Mouse (Mus musculus): ENCODE measurements around the gene Apoh. TPM values are rescaled to one million over a fixed set of nuclear protein-coding genes. Genes with fewer than 3 reads are reported as not detected.

Gene Apoh
- polyA plus RNA-seq, 1 experiment from 2014 or later, result not detected

- Histone ChIP-seq H3K9me3 (ENCODE audit: control insufficient read depth, low read length) (no peaks in the 10 kb centered on the region), H3K9ac (ENCODE audit: low read length) (no peak overlapping the region), H3K4me2 (no peak overlapping the region), H3K4me3 (ENCODE audit: low read depth, low read length) (no peak overlapping the region), H3K27me3 (ENCODE audit: control insufficient read depth, insufficient read depth, low read length) (no peaks in the 10 kb centered on the region), H3K27ac (ENCODE audit: low read depth, low read length) (no peak overlapping the region), H3K36me3 (ENCODE audit: control insufficient read depth, insufficient read depth, low read length) (no peaks in the 10 kb centered on the region), H3K4me1 (ENCODE audit: control insufficient read depth, insufficient read depth, low read length) (no peaks in the 10 kb centered on the region)
- DNase-seq (ENCODE audit: low spot score, missing footprints), result no peak
- WGBS, result 86% methylated on average over 6 of the region's 6 CpGs
- ATAC-seq (ENCODE audit: low FRiP score), result no peak
Observed at GRCm38 (mm10) chr11:108358911-108359310, 15.8 kb downstream of the Apoh start.

- no peak overlapping the region for H3K4me3 ChIP-seq (ENCODE audit: low read depth, low read length)
- H3K4me1 ChIP-seq (ENCODE audit: control insufficient read depth, insufficient read depth, low read length), result no peaks in the 10 kb centered on the region
- no peak overlapping the region for H3K4me2 ChIP-seq
- 82% methylated on average over 4 of the region's 4 CpGs for WGBS
- no peaks in the 10 kb centered on the region for H3K27me3 ChIP-seq (ENCODE audit: control insufficient read depth, insufficient read depth, low read length)
- no peak overlapping the region for H3K27ac ChIP-seq (ENCODE audit: low read depth, low read length)
- DNase-seq (ENCODE audit: low spot score, missing footprints) (no peak), ATAC-seq (ENCODE audit: low FRiP score) (no peak)
- H3K9ac ChIP-seq (ENCODE audit: low read length), result no peak overlapping the region
- H3K9me3 ChIP-seq (ENCODE audit: control insufficient read depth, low read length), result no peaks in the 10 kb centered on the region
- H3K36me3 ChIP-seq (ENCODE audit: control insufficient read depth, insufficient read depth, low read length), result no peaks in the 10 kb centered on the region
Observed at GRCm38 (mm10) chr11:108360983-108361382, 17.8 kb downstream of the Apoh start.

GRCm38 (mm10) chr11:108362965-108363364 lies 19.8 kb downstream of the Apoh start:
- H3K27ac ChIP-seq (ENCODE audit: low read depth, low read length), result no peak overlapping the region
- no peak overlapping the region for H3K4me3 ChIP-seq (ENCODE audit: low read depth, low read length)
- H3K9ac ChIP-seq (ENCODE audit: low read length), result no peak overlapping the region
- H3K27me3 ChIP-seq (ENCODE audit: control insufficient read depth, insufficient read depth, low read length), result no peaks in the 10 kb centered on the region
- no peak overlapping the region for H3K4me2 ChIP-seq
- no peak for ATAC-seq (ENCODE audit: low FRiP score)
- H3K9me3 ChIP-seq (ENCODE audit: control insufficient read depth, low read length), result no peaks in the 10 kb centered on the region
- no peaks in the 10 kb centered on the region for H3K4me1 ChIP-seq (ENCODE audit: control insufficient read depth, insufficient read depth, low read length)
- DNase-seq (ENCODE audit: low spot score, missing footprints), result no peak
- no peaks in the 10 kb centered on the region for H3K36me3 ChIP-seq (ENCODE audit: control insufficient read depth, insufficient read depth, low read length)
- 91% methylated on average over 5 of the region's 5 CpGs for WGBS

GRCm38 (mm10) chr11:108363991-108364390 lies 20.8 kb downstream of the Apoh start:
- 86% methylated on average over 4 of the region's 4 CpGs for WGBS

GRCm38 (mm10) chr11:108364945-108365589 lies 21.9 kb downstream of the Apoh start:
- H3K9ac ChIP-seq (ENCODE audit: low read length), result no peak overlapping the region
- H3K4me3 ChIP-seq (ENCODE audit: low read depth, low read length), result no peak overlapping the region
- H3K27me3 ChIP-seq (ENCODE audit: control insufficient read depth, insufficient read depth, low read length), result no peaks in the 10 kb centered on the region
- H3K4me1 ChIP-seq (ENCODE audit: control insufficient read depth, insufficient read depth, low read length), result no peaks in the 10 kb centered on the region
- ATAC-seq (ENCODE audit: low FRiP score) (no peak), DNase-seq (ENCODE audit: low spot score, missing footprints) (no peak)
- H3K4me2 ChIP-seq, result no peak overlapping the region
- WGBS, result 51% methylated on average over 5 of the region's 7 CpGs
- H3K36me3 ChIP-seq (ENCODE audit: control insufficient read depth, insufficient read depth, low read length), result no peaks in the 10 kb centered on the region
- no peaks in the 10 kb centered on the region for H3K9me3 ChIP-seq (ENCODE audit: control insufficient read depth, low read length)
- H3K27ac ChIP-seq (ENCODE audit: low read depth, low read length), result no peak overlapping the region

More at GRCm38 (mm10) chr11:108363991-108364390, 20.8 kb downstream of the Apoh start:
- H3K4me3 ChIP-seq (ENCODE audit: low read depth, low read length), result no peak overlapping the region
- no peak overlapping the region for H3K4me2 ChIP-seq
- ATAC-seq (ENCODE audit: low FRiP score) (no peak), DNase-seq (ENCODE audit: low spot score, missing footprints) (no peak)
- no peaks in the 10 kb centered on the region for H3K4me1 ChIP-seq (ENCODE audit: control insufficient read depth, insufficient read depth, low read length)
- no peak overlapping the region for H3K27ac ChIP-seq (ENCODE audit: low read depth, low read length)
- no peaks in the 10 kb centered on the region for H3K36me3 ChIP-seq (ENCODE audit: control insufficient read depth, insufficient read depth, low read length)
- no peak overlapping the region for H3K9ac ChIP-seq (ENCODE audit: low read length)
- no peaks in the 10 kb centered on the region for H3K9me3 ChIP-seq (ENCODE audit: control insufficient read depth, low read length)
- no peaks in the 10 kb centered on the region for H3K27me3 ChIP-seq (ENCODE audit: control insufficient read depth, insufficient read depth, low read length)

GRCm38 (mm10) chr11:108365600-108365999 lies 22.4 kb downstream of the Apoh start:
- ATAC-seq (ENCODE audit: low FRiP score) (no peak), DNase-seq (ENCODE audit: low spot score, missing footprints) (no peak)
- Histone ChIP-seq H3K9me3 (ENCODE audit: control insufficient read depth, low read length) (no peaks in the 10 kb centered on the region), H3K4me2 (no peak overlapping the region), H3K27ac (ENCODE audit: low read depth, low read length) (no peak overlapping the region), H3K27me3 (ENCODE audit: control insufficient read depth, insufficient read depth, low read length) (no peaks in the 10 kb centered on the region), H3K4me1 (ENCODE audit: control insufficient read depth, insufficient read depth, low read length) (no peaks in the 10 kb centered on the region), H3K36me3 (ENCODE audit: control insufficient read depth, insufficient read depth, low read length) (no peaks in the 10 kb centered on the region), H3K4me3 (ENCODE audit: low read depth, low read length) (no peak overlapping the region), H3K9ac (ENCODE audit: low read length) (no peak overlapping the region)
- WGBS, result 79% methylated on average over 7 of the region's 7 CpGs

- Histone ChIP-seq H3K4me2 (no peak overlapping the region), H3K27ac (ENCODE audit: low read depth, low read length) (no peak overlapping the region), H3K36me3 (ENCODE audit: control insufficient read depth, insufficient read depth, low read length) (no peaks in the 10 kb centered on the region), H3K27me3 (ENCODE audit: control insufficient read depth, insufficient read depth, low read length) (no peaks in the 10 kb centered on the region), H3K9ac (ENCODE audit: low read length) (no peak overlapping the region), H3K9me3 (ENCODE audit: control insufficient read depth, low read length) (no peaks in the 10 kb centered on the region), H3K4me3 (ENCODE audit: low read depth, low read length) (no peak overlapping the region), H3K4me1 (ENCODE audit: control insufficient read depth, insufficient read depth, low read length) (no peaks in the 10 kb centered on the region)
- WGBS, result 65% methylated on average over 1 of the region's 1 CpGs
- DNase-seq (ENCODE audit: low spot score, missing footprints) (no peak), ATAC-seq (ENCODE audit: low FRiP score) (no peak)
Observed at GRCm38 (mm10) chr11:108367046-108367445, 23.9 kb downstream of the Apoh start.

- H3K4me2 ChIP-seq, result no peak overlapping the region
- ATAC-seq (ENCODE audit: low FRiP score), result no peak
- H3K4me3 ChIP-seq (ENCODE audit: low read depth, low read length), result no peak overlapping the region
- peak; percentile 66 for DNase-seq (ENCODE audit: low spot score, missing footprints)
- H3K9me3 ChIP-seq (ENCODE audit: control insufficient read depth, low read length), result no peaks in the 10 kb centered on the region
- H3K27me3 ChIP-seq (ENCODE audit: control insufficient read depth, insufficient read depth, low read length), result no peaks in the 10 kb centered on the region
- 89% methylated on average over 7 of the region's 7 CpGs for WGBS
- no peaks in the 10 kb centered on the region for H3K4me1 ChIP-seq (ENCODE audit: control insufficient read depth, insufficient read depth, low read length)
- H3K27ac ChIP-seq (ENCODE audit: low read depth, low read length), result no peak overlapping the region
- no peaks in the 10 kb centered on the region for H3K36me3 ChIP-seq (ENCODE audit: control insufficient read depth, insufficient read depth, low read length)
- H3K9ac ChIP-seq (ENCODE audit: low read length), result no peak overlapping the region
Observed at GRCm38 (mm10) chr11:108376815-108377214, 33.7 kb downstream of the Apoh start.

- Histone ChIP-seq H3K4me2 (no peak overlapping the region), H3K9me3 (ENCODE audit: control insufficient read depth, low read length) (no peaks in the 10 kb centered on the region), H3K27ac (ENCODE audit: low read depth, low read length) (no peak overlapping the region), H3K4me1 (ENCODE audit: control insufficient read depth, insufficient read depth, low read length) (no peaks in the 10 kb centered on the region), H3K4me3 (ENCODE audit: low read depth, low read length) (no peak overlapping the region), H3K36me3 (ENCODE audit: control insufficient read depth, insufficient read depth, low read length) (no peaks in the 10 kb centered on the region), H3K27me3 (ENCODE audit: control insufficient read depth, insufficient read depth, low read length) (no peaks in the 10 kb centered on the region), H3K9ac (ENCODE audit: low read length) (no peak overlapping the region)
- peak; percentile 61; the same call in 1 of the 2 replicates for ATAC-seq (ENCODE audit: low FRiP score)
- 45% methylated on average over 19 of the region's 19 CpGs for WGBS
- peak; percentile 99 for DNase-seq (ENCODE audit: low spot score, missing footprints)
Observed at GRCm38 (mm10) chr11:108377680-108378362, 34.7 kb downstream of the Apoh start.

Measured in midbrain, embryonic 11.5 days (tissue).